Mouse (Mus musculus) CH12.LX (cell line): ENCODE measurements at regions not wholly inside any gene's neighbourhood (a gene's known extent, or its start where the extent isn't known, plus 50 kb on each side); places are given as distances from the start of the nearest gene placed in this dataset.

Experiments
- CHD2 ChIP-seq: IDR thresholded peaks from 2 replicates; pipeline ENCODE4 v1.6.1; 2011; ENCODE audit warnings: low read length, improper control_type of control experiment
- CTCF ChIP-seq, 2 experiments: IDR thresholded peaks in 1 of 2; conservative IDR thresholded peaks in 1 of 2; 2 replicates each; pipeline ENCODE4 v1.5.1; 2011 to 2012; ENCODE audit warnings: low read depth in 2 of 2, low read length in 2 of 2, improper control_type of control experiment in 1 of 2, inconsistent platforms in 1 of 2, mild to moderate bottlenecking in 1 of 2, moderate library complexity in 1 of 2
- HCFC1 ChIP-seq: IDR thresholded peaks from 2 replicates; pipeline ENCODE4 v1.6.1; 2012; ENCODE audit warnings: low read depth, mild to moderate bottlenecking, inconsistent platforms, low read length, improper control_type of control experiment
- POLR2A ChIP-seq: IDR thresholded peaks from 2 replicates; pipeline ENCODE4 v1.6.1; 2011; ENCODE audit warnings: low read depth, mild to moderate bottlenecking, improper control_type of control experiment, low read length
- RCOR1 ChIP-seq: conservative IDR thresholded peaks from 2 replicates; pipeline ENCODE4 v1.6.1; 2012; ENCODE audit warnings: low read depth, mild to moderate bottlenecking, inconsistent platforms, low read length, improper control_type of control experiment
- ZC3H11A ChIP-seq: IDR thresholded peaks from 2 replicates; pipeline ENCODE4 v1.6.1; 2012; ENCODE audit warnings: low read depth, mild to moderate bottlenecking, inconsistent platforms, low read length, improper control_type of control experiment

GRCm38 (mm10) chr15:13236869-13237507 lies 63.5 kb upstream of the Cdh6 start:
- TF ChIP-seq POLR2A: no peak
- no peak for TF ChIP-seq RCOR1
- TF ChIP-seq HCFC1: no peak
- TF ChIP-seq CHD2: no peak
- no peak for TF ChIP-seq ZC3H11A
- no peak for TF ChIP-seq CTCF (conservative IDR thresholded peaks at IDR 0.05 in 1 of 2, IDR thresholded peaks at IDR 0.05 in 1 of 2; ENCODE audit: low read depth in 2 of 2, low read length in 2 of 2)
